28 mouse cellular contexts compared by ENCODE assay signal in the genomic region with DNA sequence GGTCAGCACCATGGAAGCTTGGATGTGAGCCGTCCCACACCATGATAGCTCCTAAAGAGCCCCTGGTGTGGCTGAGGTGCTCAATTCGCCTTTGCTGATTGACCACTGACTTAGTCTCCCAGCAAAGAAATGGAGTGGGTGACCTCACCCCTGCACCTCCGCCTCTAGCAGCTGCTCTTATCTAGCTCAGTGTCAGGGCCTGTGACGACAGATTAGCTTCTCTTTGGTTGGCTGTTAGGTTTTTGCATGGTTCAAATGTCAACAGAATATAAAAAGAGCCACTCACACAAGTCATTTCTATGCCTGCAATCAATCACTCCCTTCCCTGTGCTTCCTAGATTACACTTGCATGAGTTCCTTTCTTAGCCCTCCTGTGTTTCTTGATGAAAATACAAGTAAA.
DNase-seq lines count a peak whose midpoint lies in the region; ATAC-seq lines count a peak whose summit lies in the region.
"Had no signal": no experiment of that assay in that cellular context is flagged by ENCODE, and none has a peak within 500 bp of the region (broad histone marks: within the 10 kb centered on the region; RNA-seq: fewer than 3 reads in every experiment).

No protein-coding gene starts in this region.

- H3K36me3 ChIP-seq in heart, embryonic 11.5 days (ENCODE audit: control insufficient read depth, insufficient read depth, low read length), result no peaks in the 10 kb centered on the region
- no peaks in the 10 kb centered on the region for H3K36me3 ChIP-seq in liver, embryonic 13.5 days
- H3K36me3 ChIP-seq: embryonic facial prominence, embryonic 10.5 days; embryonic facial prominence, embryonic 15.5 days; kidney, embryonic 15.5 days; limb, embryonic 10.5 days; limb, embryonic 15.5 days; lung, embryonic 15.5 days; midbrain, embryonic 10.5 days; midbrain, embryonic 15.5 days; neural tube, embryonic 15.5 days had no signal

- DNase-seq in heart, adult 8-10 months (ENCODE audit: low spot score), result no peak
- peak; percentile 50 for DNase-seq in liver, embryonic 13.5 days
- no peak for DNase-seq in frontal cortex, adult 2 months (ENCODE audit: extremely low spot score in 1 of 2, low spot score in 1 of 2)
- no peak for DNase-seq in lung, postnatal 25 days (ENCODE audit: low spot score)
- no peak for DNase-seq in cerebellum, postnatal 14 days
- DNase-seq: adrenal gland, postnatal 25 days; cerebellum, adult 11-12 months; cerebellum, adult 9-11 months; heart, adult 2 months; kidney, adult 18-20 months; kidney, postnatal 36 days; lung, postnatal 4 days; retina, postnatal 1 day; right cerebral cortex, postnatal 14 days had no signal

- WGBS in heart, embryonic 11.5 days (ENCODE audit: insufficient replicate concordance), result 20% methylated on average over 4 of the region's 4 CpGs
- 16% methylated on average over 4 of the region's 4 CpGs for WGBS in liver, embryonic 13.5 days (ENCODE audit: insufficient replicate concordance)

- H3K27me3 ChIP-seq in heart, embryonic 11.5 days (ENCODE audit: control insufficient read depth, insufficient read depth, low read length), result no peaks in the 10 kb centered on the region
- no peaks in the 10 kb centered on the region for H3K27me3 ChIP-seq in liver, embryonic 13.5 days
- H3K27me3 ChIP-seq: embryonic facial prominence, embryonic 15.5 days; kidney, embryonic 15.5 days; limb, embryonic 15.5 days; lung, embryonic 15.5 days; midbrain, embryonic 15.5 days; neural tube, embryonic 15.5 days had no signal

- H3K4me3 ChIP-seq in heart, embryonic 11.5 days (ENCODE audit: low read depth, low read length), result no peak overlapping the region
- no peak overlapping the region for H3K4me3 ChIP-seq in liver, embryonic 13.5 days (replicated peaks)
- H3K4me3 ChIP-seq: embryonic facial prominence, embryonic 10.5 days; embryonic facial prominence, embryonic 15.5 days; heart, adult 2 months; kidney, embryonic 15.5 days; limb, embryonic 10.5 days; limb, embryonic 15.5 days; lung, embryonic 15.5 days; midbrain, embryonic 10.5 days; midbrain, embryonic 15.5 days; neural tube, embryonic 15.5 days had no signal

- H3K4me1 ChIP-seq in heart, embryonic 11.5 days (ENCODE audit: control insufficient read depth, insufficient read depth, low read length), result no peaks in the 10 kb centered on the region; the same call in 1 of the 2 replicates
- peaks cover 10% of the 10 kb centered on the region for H3K4me1 ChIP-seq in liver, embryonic 13.5 days (replicated peaks)
- H3K4me1 ChIP-seq: embryonic facial prominence, embryonic 10.5 days; embryonic facial prominence, embryonic 15.5 days; kidney, embryonic 15.5 days; limb, embryonic 10.5 days; limb, embryonic 15.5 days; lung, embryonic 15.5 days; midbrain, embryonic 10.5 days; midbrain, embryonic 15.5 days; neural tube, embryonic 15.5 days had no signal

- H3K27ac ChIP-seq in heart, embryonic 11.5 days (ENCODE audit: low read depth, low read length), result no peak overlapping the region
- no peak overlapping the region for H3K27ac ChIP-seq in liver, embryonic 13.5 days
- H3K27ac ChIP-seq: embryonic facial prominence, embryonic 10.5 days; embryonic facial prominence, embryonic 15.5 days; heart, adult 2 months; hindbrain, embryonic 14.5 days; kidney, embryonic 15.5 days; limb, embryonic 10.5 days; limb, embryonic 15.5 days; lung, embryonic 15.5 days; midbrain, embryonic 10.5 days; midbrain, embryonic 15.5 days; neural tube, embryonic 15.5 days had no signal

- ATAC-seq in heart, embryonic 11.5 days (replicated peaks; ENCODE audit: insufficient number of reproducible peaks, low FRiP score, low TSS enrichment), result peak; percentile 77
- peak; percentile 70 for ATAC-seq in erythroblast, adult 5-6 weeks (replicated peaks; ENCODE audit: low FRiP score, poor library complexity, severe bottlenecking)
- peak; percentile 89 for ATAC-seq in liver, embryonic 13.5 days (ENCODE audit: low read depth)
- peak; percentile 68 for ATAC-seq in megakaryocyte progenitor cell, adult 5-6 weeks (replicated peaks; ENCODE audit: poor library complexity)
- ATAC-seq: forebrain, embryonic 14.5 days; midbrain, embryonic 15.5 days had no signal

- H3K9ac ChIP-seq in heart, embryonic 11.5 days (ENCODE audit: low read depth, low read length), result no peak overlapping the region
- no peak overlapping the region for H3K9ac ChIP-seq in liver, embryonic 13.5 days
- H3K9ac ChIP-seq: embryonic facial prominence, embryonic 15.5 days; hindbrain, embryonic 14.5 days; kidney, embryonic 15.5 days; limb, embryonic 15.5 days; lung, embryonic 15.5 days; midbrain, embryonic 15.5 days; neural tube, embryonic 15.5 days had no signal

- no peak overlapping the region for H3K4me2 ChIP-seq in heart, embryonic 11.5 days
- H3K4me2 ChIP-seq in liver, embryonic 13.5 days, result no peak overlapping the region
- H3K4me2 ChIP-seq: embryonic facial prominence, embryonic 15.5 days; hindbrain, embryonic 14.5 days; kidney, embryonic 15.5 days; limb, embryonic 15.5 days; lung, embryonic 15.5 days; midbrain, embryonic 15.5 days; neural tube, embryonic 15.5 days had no signal

- H3K9me3 ChIP-seq in heart, embryonic 11.5 days (replicated peaks; ENCODE audit: control insufficient read depth, low read length), result no peaks in the 10 kb centered on the region
- no peaks in the 10 kb centered on the region for H3K9me3 ChIP-seq in liver, embryonic 13.5 days (replicated peaks)
- H3K9me3 ChIP-seq: embryonic facial prominence, embryonic 10.5 days; embryonic facial prominence, embryonic 15.5 days; kidney, embryonic 15.5 days; limb, embryonic 10.5 days; limb, embryonic 15.5 days; lung, embryonic 15.5 days; midbrain, embryonic 10.5 days; midbrain, embryonic 15.5 days; neural tube, embryonic 15.5 days had no signal
